Mouse (Mus musculus): Measurements from ENCODE around the gene Gm5431. TPM values are rescaled to one million over a fixed set of nuclear protein-coding genes. Genes with fewer than 3 reads are reported as not detected.

Gene Gm5431
- total RNA-seq, 2 experiments from 2014 or later, result 0.86 to 3.0 TPM

DNA sequence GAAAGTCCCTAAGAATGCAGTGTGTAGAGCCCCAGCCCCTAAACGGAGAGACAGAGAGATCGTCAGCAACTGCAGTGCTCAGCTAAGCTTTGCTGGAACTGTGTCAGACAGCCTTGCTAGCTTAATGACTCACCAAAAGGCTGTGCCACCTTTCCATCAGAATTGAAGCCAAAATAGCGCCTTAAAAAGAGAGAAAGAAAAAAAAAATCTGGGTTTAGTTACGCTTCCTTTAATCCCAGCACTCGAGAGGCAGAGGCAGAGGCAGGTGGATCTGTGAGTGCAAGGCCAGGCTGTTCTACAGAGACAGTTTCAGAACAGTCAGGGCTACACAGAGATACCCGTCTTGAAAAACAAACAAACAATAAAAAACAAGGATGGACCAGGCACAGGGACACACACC lies 57.7 kb downstream of the Gm5431 start:
- DNase-seq, result no peak
- intact Hi-C loops (cut with DNase I), result no loop called here

DNA sequence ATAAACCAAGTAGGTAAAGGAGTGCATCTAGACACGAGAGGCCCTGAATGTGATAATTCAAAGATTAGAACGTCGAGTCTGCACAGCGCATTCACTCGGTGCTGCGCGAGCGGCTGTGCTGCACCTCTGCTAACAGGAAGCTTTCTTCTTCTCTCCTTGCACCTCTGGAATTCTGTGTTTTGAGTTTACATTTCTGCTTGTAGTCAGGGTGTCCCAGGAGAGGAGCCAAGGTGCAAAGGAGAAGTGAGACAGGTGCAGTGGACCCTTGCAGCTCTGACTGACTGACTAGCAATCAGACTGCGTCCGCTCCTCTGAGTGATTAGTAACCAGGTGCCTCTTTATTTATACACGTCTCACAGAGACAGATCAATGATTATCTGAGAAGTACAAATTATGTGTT lies 58.8 kb downstream of the Gm5431 start:
- intact Hi-C loops (cut with DNase I), result no loop called here
- no peak for DNase-seq

DNA sequence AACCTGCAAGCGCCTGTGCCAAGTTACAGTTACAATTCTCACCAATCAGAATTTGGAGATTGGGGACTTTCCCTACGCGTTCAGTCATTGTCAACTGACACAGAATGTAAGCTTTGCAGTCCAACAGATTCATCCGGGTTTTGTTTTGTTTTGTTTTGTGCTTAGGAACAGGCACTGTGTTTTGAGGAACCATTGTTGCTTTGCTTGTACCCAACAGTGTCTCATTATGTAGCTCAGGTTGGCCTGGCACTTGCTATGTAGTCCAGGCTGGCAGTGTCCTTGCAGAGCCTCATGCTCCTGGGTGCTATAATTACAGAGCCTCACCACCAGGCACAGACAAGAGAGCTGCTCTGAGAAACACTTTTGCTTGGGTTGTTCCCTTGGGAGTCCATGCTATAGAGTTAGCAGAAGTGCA lies 59.6 kb downstream of the Gm5431 start:
- intact Hi-C loops (cut with DNase I), result no loop called here
- DNase-seq, result no peak

DNA sequence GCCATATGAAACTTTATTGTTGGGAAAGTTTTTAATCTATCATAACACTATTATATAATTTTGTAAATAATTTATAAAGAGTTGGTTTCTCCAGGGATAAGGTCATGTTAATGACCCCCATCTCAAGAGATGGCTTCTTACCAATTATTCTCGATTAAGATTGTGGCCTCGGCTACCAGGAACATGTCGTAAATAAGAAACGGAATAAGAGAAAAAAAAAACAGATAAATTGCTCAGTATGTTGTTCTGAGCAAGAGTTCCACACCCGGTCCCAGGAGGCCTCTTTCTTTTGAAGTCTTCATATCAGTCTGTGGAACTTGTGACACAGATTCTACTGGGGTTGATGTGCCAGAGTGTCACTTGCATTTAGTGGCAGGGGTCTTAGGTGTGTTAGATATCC lies 60.8 kb downstream of the Gm5431 start:
- no peak for DNase-seq
- intact Hi-C loops (cut with DNase I), result no loop called here

DNA sequence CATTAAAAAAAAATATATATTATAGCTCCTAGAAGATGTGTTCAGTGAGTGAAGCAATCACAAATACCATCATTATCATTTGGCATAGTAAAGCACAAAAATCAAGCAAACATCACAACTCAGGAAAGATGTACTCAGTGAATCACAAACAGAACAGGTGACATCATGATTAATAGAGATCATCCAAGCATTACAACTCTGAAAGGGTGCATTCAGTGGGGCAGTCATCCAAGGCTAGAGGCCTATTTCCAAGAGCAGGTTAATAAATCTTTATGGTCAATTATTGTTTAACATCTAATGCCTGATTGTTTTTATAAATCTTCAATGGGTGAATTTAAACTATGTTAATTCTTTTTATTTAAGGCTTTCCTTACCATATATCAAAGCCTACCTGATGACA lies 61.2 kb downstream of the Gm5431 start:
- intact Hi-C loops (cut with DNase I), result no loop called here
- no peak for DNase-seq

DNA sequence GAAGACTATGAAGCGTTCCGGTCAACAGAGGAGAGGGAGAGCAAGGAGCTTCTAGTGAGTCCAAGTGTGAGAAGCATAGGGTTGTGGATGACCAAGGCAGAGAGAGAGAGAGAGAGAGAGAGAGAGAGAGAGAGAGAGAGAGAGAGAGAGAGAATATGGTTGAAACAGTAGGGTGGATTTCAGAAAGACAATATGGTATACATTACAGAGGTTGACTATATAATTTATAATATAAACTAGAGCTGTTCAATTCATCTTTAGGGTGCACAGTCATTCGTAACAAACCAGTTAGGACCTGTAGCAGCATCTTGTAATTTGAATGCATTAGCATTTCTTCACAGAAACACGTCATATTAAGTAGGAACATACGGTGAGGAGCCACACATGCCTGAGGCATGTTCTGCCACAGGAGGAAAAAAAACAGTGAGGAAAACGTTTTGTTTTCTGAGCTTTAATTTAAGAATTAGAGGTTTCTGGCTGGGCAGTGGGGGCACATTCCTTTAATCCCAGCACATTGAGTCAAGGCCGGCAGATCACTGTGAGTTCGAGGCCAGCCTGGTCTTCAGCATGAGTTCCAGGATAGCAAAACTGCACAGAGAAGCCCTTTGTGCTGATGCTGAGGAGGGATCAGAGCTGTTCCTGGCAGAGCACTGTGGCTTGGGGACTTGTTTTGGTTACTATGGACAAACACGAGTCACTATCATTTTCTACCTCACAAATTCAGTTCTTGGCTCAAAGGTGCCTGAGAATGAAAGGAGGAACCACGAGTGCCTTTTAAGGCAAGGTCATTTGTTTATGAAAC lies 62.9 kb downstream of the Gm5431 start:
- DNase-seq, result no peak
- intact Hi-C loops (cut with DNase I), result no loop called here

DNA sequence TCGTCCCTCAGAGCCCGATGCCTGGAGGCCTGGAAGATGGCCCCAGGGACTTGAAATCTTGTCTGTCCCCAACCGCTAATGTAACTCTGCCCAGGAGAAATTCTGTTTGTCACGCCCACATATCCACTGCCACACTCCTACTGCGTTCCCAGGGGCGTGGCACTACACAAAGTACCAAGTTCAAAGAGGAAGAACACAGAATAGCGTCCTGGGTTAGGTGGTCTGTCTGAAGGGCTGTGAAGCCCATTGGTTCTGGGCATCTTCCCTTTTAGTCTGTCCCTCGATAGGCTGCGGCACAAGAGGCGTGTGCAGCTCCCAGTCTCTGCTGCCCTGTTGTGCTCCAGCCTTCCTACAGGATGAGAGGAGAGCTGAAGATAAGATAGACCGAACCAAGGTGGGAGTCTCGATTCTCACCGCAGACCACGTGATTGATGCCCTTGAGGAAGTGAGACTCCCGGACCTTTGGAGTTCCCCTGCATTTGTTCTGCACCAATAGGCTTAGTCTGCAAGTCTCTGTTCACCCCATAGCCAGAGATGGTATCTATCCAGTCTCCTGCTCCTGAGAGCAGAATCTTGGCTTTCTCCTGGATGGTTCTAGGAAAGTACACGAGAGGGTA lies 63.7 kb downstream of the Gm5431 start:
- DNase-seq, result no peak
- intact Hi-C loops (cut with DNase I), result no loop called here

Other genes starting within 250 kb of the Gm5431 start
- gene Rack1, start 101.9 kb downstream of the Gm5431 start, total RNA-seq (2021), result 100 to 1,000 TPM; 385 to 411 TPM
- gene Trim41, start 84.9 kb downstream of the Gm5431 start, total RNA-seq (2021), result 10 to 100 TPM; 21.0 to 22.7 TPM
- 10 to 100 TPM; 17.8 to 26.2 TPM for gene Trim7, start 76.1 kb downstream of the Gm5431 start, total RNA-seq (2021)
- 1 to 10 TPM; 3.5 to 3.9 TPM for gene Gm12184, start 75.6 kb downstream of the Gm5431 start, total RNA-seq (2021)
- 10 to 100 TPM; 12.5 to 13.5 TPM for gene Irgm1, start 30.5 kb downstream of the Gm5431 start, total RNA-seq (2021)
- 1 to 10 TPM; 3.3 to 5.3 TPM for gene Psme2b, start 44.0 kb upstream of the Gm5431 start, total RNA-seq (2021)
- gene Olfr56, start 76.7 kb upstream of the Gm5431 start, total RNA-seq (2021), result not detected
- gene 9930111J21Rik1, start 77.2 kb upstream of the Gm5431 start, total RNA-seq (2021), result 1 to 10 TPM; 5.4 to 6.3 TPM
- 1 to 10 TPM in 1 of 2 experiments, under 1 TPM in 1; 0.97 to 1.8 TPM for gene Gm12185, start 90.0 kb upstream of the Gm5431 start, total RNA-seq (2021)
- 1 to 10 TPM; 1.8 to 5.3 TPM for gene Tgtp1, start 92.0 kb upstream of the Gm5431 start, total RNA-seq (2021)
- gene 9930111J21Rik2, start 149.0 kb upstream of the Gm5431 start, total RNA-seq (2021), result 1 to 10 TPM; 6.0 to 8.0 TPM
- 1 to 10 TPM in 1 of 2 experiments, under 1 TPM in 1; 0.28 to 3.8 TPM for gene Tgtp2, start 162.0 kb upstream of the Gm5431 start, total RNA-seq (2021)
- 1 to 10 TPM; 2.3 to 2.7 TPM for gene Ifi47, start 174.4 kb upstream of the Gm5431 start, total RNA-seq (2021)
- 1 to 10 TPM; 1.5 TPM for gene Olfr1396, start 212.7 kb upstream of the Gm5431 start, total RNA-seq (2021)
- gene Olfr1395, start 240.1 kb upstream of the Gm5431 start, total RNA-seq (2021), result not detected